Mouse (Mus musculus) lung, postnatal 4 days (tissue): ENCODE results near the gene Uqcc2.
A peak's percentile ranks its signal among the peaks of the same experiment; 100 is the strongest.

Source experiments
- DNase-seq, 2 experiments: peaks; one replicate each; pipeline ENCODE4 v3.0.0; 2021

Gene Uqcc2

GRCm38 (mm10) chr17:27122701-27123100 lies 11.0 kb downstream of the Uqcc2 start:
- no peak for DNase-seq

DNA sequence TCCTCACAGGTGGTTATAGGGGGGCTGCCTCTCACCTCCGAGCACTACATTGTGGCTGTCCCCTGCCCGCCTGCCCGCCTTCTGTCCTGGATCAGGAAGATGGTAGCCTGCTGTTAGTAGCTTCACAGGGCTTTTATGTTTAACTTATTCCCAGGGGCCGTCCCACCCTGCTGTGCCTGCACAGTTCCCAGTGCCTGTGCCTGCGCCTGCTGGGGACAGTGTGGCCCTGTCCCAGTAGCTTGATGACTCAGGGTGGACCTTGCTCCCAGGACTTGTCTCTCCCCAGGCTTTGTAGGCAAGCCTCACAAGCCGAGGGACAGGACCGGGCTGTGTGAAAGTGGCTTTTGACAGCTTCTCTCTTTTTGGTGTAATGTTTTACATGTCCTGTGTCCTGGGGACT lies 11.9 kb downstream of the Uqcc2 start:
- DNase-seq = no peak

DNA sequence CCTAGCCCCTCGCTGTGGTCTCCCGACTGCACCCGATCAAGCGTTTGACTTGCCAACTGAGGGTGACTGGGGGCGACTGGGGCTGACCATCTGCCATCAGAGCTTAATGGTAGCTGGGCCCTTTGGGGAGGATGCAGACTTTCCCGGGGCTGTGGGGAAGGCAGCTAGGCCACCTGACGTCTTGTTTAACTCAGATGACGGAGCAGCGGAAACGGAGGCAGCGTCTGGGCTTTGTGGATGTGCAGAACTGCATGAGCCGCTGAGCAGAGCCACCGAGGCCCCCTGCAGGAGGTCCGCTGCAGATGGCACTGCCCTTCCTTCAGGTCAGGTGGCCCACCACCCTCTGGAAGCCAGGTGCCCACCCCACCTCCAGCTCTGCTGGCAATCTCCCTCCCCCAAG lies 12.4 kb downstream of the Uqcc2 start:
- no peak for DNase-seq

- peak; percentile 68 for DNase-seq
These were observed 13.1 kb downstream of the Uqcc2 start for GRCm38 (mm10) chr17:27120561-27121024.

GRCm38 (mm10) chr17:27119954-27120353 lies 13.8 kb downstream of the Uqcc2 start:
- DNase-seq = peak in 1 of 2 experiments; percentile 57

GRCm38 (mm10) chr17:27119540-27119895 lies 14.2 kb downstream of the Uqcc2 start:
- DNase-seq = no peak

DNA sequence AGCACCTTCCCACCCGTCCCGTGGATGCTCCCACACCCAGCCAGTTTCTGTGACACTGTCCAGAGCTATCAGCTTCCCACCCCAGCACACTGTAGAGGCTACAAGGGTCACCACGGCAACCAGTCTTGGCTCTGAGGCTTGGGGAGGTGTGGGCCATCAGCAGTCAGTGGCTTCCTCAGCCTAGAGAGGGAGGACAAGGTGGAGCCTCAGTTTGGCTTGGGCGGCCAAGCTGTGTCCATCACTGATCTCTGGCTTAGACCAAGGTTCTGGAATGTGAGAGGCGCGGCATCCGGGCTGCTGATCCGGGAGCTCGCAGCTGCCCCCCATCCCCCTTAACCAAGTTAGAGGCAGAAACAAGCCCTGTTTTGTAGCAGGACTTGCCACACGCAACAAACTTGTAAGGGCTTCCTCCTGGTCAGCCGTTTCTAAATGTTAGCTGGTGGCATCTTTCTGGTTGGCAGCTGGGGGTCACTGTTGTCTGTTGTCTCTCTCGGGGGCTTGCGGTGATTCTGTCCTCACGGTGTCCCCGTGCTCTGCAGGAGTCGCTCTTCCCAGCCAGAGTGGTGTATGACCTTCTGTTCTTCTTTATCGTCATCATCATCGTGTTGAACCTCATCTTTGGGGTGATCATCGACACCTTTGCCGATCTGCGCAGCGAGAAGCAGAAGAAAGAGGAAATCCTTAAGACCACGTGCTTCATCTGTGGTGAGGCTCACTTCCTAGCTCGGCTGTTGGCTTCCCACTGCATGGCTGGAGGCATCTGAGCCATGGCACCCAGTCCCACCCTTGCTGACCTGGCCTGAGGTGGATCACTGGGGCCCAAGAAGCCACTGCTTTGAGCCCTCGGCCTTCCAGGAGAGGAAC lies 14.8 kb downstream of the Uqcc2 start:
- DNase-seq = peak in 1 of 2 experiments; percentile 73

GRCm38 (mm10) chr17:27110072-27110471 lies 23.6 kb downstream of the Uqcc2 start:
- DNase-seq = peak; percentile 44 to 58

DNA sequence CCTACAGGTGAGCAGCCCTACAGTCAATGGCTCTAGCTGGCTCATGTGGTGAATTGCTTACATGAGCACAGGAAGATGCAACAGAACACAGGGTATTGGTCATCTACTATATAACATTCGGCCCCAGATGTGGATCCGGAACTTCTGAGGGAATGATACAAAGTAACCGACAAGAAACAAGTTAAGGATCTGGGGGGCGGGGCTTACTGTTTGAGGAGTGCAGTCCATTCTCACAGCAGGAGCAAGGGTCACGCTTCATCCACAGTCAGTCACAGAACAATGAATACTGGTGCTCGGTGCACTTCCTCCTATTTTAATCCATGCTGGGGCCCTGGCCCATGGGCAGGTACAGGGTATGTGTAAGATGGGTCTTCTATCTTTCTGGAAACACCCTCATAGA lies 25.8 kb downstream of the Uqcc2 start:
- no peak for DNase-seq

GRCm38 (mm10) chr17:27106745-27107144 lies 27.0 kb downstream of the Uqcc2 start:
- peak in 1 of 2 experiments; percentile 40 for DNase-seq

GRCm38 (mm10) chr17:27105698-27106470 lies 27.8 kb downstream of the Uqcc2 start:
- DNase-seq = no peak

DNA sequence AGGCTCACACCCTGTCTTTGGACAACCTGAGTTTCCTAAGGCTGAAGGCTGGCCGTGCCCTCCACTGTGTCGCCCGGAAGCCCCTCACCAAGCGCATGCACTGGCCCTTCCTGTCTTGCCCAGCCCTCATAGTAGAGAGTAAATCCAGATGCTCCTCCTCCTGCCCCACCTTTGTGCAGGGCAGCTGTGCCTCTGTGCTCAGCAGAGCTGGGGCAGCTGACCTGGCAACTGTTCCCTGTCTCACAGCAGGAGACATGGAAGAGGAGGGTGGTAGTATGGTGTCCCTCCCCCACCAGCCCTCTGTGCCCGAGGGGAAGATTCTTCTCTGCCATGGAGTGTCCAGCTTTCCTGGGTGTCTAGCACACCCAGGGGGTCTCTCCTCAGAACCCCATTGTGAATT lies 32.0 kb downstream of the Uqcc2 start:
- DNase-seq = no peak

DNA sequence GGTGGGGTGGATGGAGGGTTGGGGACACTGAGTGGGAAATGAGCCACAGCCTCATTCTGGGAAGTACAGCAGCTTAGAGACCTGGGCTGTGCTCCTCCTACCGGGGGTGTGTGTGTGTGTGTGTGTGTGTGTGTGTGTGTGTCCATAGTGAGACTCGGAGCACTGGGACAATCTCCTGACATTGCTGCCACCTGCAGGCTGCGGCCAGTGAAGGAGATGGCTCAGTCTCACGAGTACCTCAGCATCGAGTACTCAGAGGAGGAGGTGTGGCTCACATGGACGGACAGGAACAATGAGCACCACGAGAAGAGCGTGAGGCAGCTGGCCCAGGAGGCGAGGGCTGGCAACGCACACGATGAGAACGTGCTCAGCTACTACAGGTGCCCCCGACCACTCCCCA lies 38.0 kb downstream of the Uqcc2 start:
- DNase-seq = peak; percentile 63 to 66

DNA sequence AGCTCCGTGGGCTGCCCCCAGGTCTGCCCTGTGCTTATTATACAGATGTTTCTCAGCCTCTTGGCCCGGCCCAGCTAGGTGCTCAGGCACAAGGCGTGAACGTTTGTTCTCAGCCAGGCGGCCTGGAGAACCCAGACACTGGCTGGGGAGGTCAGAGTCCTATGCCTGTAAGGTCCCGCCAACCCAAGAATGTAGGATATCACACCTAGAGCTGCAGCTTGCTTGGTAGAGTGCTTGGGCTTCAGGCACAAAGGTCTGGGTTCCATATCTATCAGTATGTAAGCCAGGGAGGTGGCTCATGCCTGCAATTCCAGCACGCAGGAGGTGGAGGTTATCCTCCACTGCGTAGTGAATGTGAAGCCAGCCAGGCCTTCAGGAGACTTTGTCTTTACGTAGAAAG lies 43.6 kb downstream of the Uqcc2 start:
- DNase-seq = no peak

DNA sequence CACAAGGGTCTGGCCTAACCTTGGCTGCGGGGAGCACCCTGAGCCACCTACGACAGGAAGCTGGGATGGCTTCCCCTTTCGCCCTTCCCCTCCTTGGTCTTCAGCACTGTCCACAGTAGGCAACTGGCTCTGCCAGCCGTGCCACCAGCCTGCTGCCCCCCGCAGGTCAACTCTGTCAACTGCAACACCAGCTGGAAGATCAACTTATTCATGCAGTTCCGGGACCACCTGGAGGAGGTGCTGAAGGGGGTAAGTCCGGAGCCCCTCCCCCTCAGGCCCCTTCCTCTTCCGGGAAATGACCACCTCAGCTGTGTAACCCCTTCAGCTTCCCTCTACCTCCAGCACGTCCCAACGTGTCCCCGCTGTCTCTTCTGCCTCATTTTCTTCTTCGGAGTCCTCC lies 46.3 kb downstream of the Uqcc2 start:
- peak in 1 of 2 experiments; percentile 39 for DNase-seq

GRCm38 (mm10) chr17:27085676-27086075 lies 48.0 kb downstream of the Uqcc2 start:
- peak; percentile 69 to 77 for DNase-seq

GRCm38 (mm10) chr17:27083601-27084000 lies 50.1 kb downstream of the Uqcc2 start:
- no peak for DNase-seq

GRCm38 (mm10) chr17:27082796-27083195 lies 50.9 kb downstream of the Uqcc2 start:
- no peak for DNase-seq

- no peak for DNase-seq
These were observed 51.8 kb downstream of the Uqcc2 start for GRCm38 (mm10) chr17:27081868-27082267.

GRCm38 (mm10) chr17:27078499-27078898 lies 55.2 kb downstream of the Uqcc2 start:
- no peak for DNase-seq

DNA sequence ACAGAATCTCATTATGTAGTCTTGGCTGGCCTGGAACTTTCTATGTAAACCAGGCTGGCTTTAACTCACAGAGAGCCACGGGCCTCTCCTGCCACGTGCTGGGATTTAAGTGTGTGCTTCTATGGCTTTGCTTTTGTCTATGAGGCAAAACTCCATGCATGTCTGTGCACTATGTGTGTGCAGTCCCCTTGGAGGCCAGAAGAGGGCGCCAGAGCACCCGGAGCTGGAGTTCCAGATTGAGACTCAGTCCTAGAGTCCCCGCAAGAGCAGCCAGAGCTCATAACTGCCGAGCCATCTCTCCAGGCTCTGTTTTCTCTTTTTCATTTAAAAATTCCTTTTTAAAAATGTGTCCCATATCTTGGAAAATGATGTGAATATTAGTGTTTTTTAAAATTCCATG lies 55.8 kb downstream of the Uqcc2 start:
- no peak for DNase-seq

- no peak for DNase-seq
These were observed 56.6 kb downstream of the Uqcc2 start for GRCm38 (mm10) chr17:27077133-27077532.

GRCm38 (mm10) chr17:27074849-27075745 lies 58.6 kb downstream of the Uqcc2 start:
- no peak for DNase-seq
